Mouse (Mus musculus) erythroblast, embryonic 14.5 days (primary cell): ENCODE measurements around the gene Rpgrip1. TPM values are rescaled to one million over a fixed set of nuclear protein-coding genes. Genes with fewer than 3 reads are reported as not detected.

Experiments
- H3K27me3 ChIP-seq: 2 replicates; pipeline ENCODE4 v1.6.1; 2012; ENCODE audit warnings: inconsistent platforms; ENCODE audit not compliant: control insufficient read depth
- H3K36me3 ChIP-seq: 2 replicates; pipeline ENCODE4 v1.6.1; 2012; ENCODE audit warnings: mild to moderate bottlenecking, inconsistent platforms; ENCODE audit not compliant: control insufficient read depth
- H3K4me1 ChIP-seq: 2 replicates; pipeline ENCODE4 v1.6.1; 2012; ENCODE audit warnings: inconsistent platforms; ENCODE audit not compliant: control insufficient read depth
- H3K4me3 ChIP-seq: replicated peaks from 2 replicates; pipeline ENCODE3; 2012; ENCODE audit warnings: moderate library complexity, mild to moderate bottlenecking, inconsistent platforms
- H3K9me3 ChIP-seq: 2 replicates; pipeline ENCODE4 v1.6.1; 2012; ENCODE audit warnings: low read length, inconsistent platforms, mixed read lengths; ENCODE audit not compliant: control insufficient read depth
- GATA1 ChIP-seq: IDR thresholded peaks from 2 replicates; pipeline ENCODE4 v1.6.1; 2012; ENCODE audit warnings: low read length, inconsistent platforms, mixed read lengths
- TAL1 ChIP-seq: IDR thresholded peaks from 3 replicates; pipeline ENCODE4 v1.6.1; 2012; ENCODE audit warnings: low read length, inconsistent platforms, mixed read lengths
- polyA plus RNA-seq: library from polyadenylated mRNA; stranded (reverse); fragments of >175 nt; gene quantifications from 2 replicates; pipeline ENCODE4 v1.2.3, GENCODE M21; 2012

Rpgrip1 gene
- polyA plus RNA-seq, 1 experiment = not detected

DNA sequence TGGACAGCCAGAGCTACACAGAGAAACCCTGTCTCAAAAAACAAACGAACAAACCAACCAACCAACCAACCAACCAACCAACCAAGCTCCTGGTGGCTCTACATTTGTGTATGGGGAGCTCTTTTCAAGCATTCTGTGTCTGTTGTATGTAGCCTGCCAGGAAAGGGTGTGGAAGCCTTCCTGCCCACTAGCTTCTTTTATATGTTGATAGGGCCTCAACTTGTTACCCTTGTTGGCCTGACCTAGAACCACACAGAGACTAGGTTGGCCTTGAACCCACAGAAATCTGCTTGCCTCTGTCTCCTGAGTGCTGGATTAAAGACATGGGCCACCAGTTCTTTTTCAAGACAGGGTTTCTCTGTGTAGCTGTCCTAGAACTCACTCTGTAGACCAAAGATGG, 3.6 kb downstream of the Rpgrip1 start:
- TF ChIP-seq TAL1 = no peak
- TF ChIP-seq GATA1 = no peak
- Histone ChIP-seq H3K36me3 (no peaks in the 10 kb centered on the region), H3K27me3 (peaks cover 11% of the 10 kb centered on the region), H3K9me3 (no peaks in the 10 kb centered on the region; the same call in 1 of the 2 replicates), H3K4me3 (no peak overlapping the region), H3K4me1 (peaks cover 4% of the 10 kb centered on the region)

DNA sequence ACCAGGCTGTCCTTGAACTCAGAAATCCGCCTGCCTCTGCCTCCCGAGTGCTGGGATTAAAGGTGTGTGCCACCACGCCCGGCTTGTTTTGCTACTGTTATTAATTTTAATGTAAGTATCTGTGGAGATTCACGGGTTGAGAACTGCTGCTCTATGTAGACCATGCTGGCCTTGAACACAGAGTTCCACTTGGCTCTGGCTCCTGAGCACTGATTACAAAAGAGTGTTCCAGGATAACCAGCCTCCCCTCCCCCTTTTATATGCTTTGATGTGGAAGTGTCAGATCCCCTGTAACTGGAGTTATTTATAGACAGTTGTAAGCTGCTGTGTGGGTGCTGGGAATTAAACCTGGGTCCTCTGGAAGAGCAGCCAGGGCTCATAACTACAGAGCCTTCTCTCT, 6.7 kb downstream of the Rpgrip1 start:
- no peaks in the 10 kb centered on the region for H3K36me3 ChIP-seq
- H3K27me3 ChIP-seq = peaks cover 41% of the 10 kb centered on the region
- peaks cover 7% of the 10 kb centered on the region for H3K4me1 ChIP-seq
- no peak overlapping the region for H3K4me3 ChIP-seq
- TF ChIP-seq GATA1 (no peak), TAL1 (no peak)
- peaks cover 2% of the 10 kb centered on the region; the same call in 1 of the 2 replicates for H3K9me3 ChIP-seq

DNA sequence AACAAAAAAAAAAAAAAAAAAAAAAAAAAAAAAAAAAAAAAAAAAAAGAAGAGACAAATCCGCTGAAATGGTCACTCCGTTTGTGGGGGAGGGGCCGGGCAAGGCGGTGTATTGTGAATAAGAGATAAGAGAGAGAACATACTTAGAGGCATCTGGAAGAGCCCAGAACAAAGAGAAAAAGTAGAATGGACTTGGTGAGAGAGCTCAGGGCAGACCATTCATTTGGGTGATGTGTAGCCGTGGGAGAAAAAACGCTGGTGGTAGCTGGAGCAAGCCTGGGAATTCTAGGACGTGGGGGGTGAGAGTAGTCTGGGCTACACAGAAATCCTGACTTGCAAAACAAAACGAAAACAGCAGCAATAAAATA, 7.9 kb downstream of the Rpgrip1 start:
- Histone ChIP-seq H3K9me3 (peaks cover 2% of the 10 kb centered on the region; the same call in 1 of the 2 replicates), H3K4me3 (no peak overlapping the region), H3K36me3 (no peaks in the 10 kb centered on the region), H3K27me3 (peaks cover 41% of the 10 kb centered on the region), H3K4me1 (peaks cover 7% of the 10 kb centered on the region)
- TF ChIP-seq GATA1 (no peak), TAL1 (no peak)

DNA sequence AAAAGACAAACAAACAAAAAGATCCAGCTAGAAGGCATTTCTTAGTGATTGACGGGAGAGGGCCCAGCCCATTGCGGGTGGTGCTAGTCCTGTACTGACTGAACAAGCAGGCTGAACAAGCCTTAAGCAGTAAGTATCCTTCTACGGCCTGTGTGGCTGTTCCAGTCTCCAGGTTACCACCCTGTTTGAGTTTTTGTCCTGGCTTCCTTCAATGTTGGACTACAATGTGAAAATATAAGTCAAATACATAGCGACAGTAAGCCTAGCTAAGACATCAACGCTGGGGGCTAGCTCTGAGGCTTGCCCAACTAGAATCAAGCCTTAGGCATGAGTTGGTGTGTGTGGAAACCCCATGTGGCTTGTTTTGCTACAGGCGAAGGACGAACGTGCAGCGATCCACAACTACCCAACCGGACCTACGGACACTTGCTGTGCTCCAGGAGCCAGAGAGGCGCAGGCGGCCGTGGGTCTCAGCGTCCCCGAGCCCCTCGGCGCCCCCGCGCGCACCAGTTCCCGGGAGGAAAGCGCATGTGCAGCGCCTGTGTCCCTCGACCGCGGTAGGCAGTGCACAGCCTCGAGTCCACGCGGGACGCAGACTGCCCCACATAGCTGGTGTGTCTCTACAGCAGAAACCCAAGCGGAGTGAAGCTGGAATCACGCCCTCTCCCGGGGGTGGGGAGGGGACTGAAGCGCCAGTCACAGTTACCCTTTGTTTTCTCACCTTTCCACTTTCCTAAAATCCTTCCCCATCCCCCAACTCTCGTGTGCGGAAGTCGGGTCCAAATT, 8.5 kb downstream of the Rpgrip1 start:
- Histone ChIP-seq H3K9me3 (peaks cover 2% of the 10 kb centered on the region; the same call in 1 of the 2 replicates), H3K27me3 (peaks cover 41% of the 10 kb centered on the region), H3K4me1 (peaks cover 7% of the 10 kb centered on the region), H3K36me3 (no peaks in the 10 kb centered on the region), H3K4me3 (peak overlapping the region; percentile 54)
- TF ChIP-seq GATA1 (no peak), TAL1 (no peak)

DNA sequence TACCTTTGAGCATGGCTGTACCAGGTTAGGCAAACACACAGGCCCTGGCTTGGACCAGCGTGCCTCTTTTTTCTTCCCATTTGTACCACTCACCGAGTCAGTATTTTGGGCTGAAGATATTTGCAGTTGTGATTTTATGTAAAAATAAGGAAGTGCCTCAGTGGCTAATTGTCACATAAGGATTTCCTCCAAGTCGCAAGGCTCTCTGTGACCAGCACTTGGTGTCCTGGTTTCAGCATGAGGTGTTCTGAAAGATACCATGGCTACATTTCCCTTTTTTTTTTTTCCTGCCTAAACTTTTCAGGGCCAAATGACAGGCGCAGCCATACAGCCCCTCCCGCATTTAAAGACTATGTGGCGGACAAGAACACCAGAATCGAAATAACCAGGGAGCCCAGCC, 9.7 kb downstream of the Rpgrip1 start:
- no peaks in the 10 kb centered on the region for H3K36me3 ChIP-seq
- TF ChIP-seq TAL1 (no peak), GATA1 (no peak)
- peaks cover 7% of the 10 kb centered on the region for H3K4me1 ChIP-seq
- no peak overlapping the region for H3K4me3 ChIP-seq
- peaks cover 41% of the 10 kb centered on the region for H3K27me3 ChIP-seq
- peaks cover 2% of the 10 kb centered on the region; the same call in 1 of the 2 replicates for H3K9me3 ChIP-seq

DNA sequence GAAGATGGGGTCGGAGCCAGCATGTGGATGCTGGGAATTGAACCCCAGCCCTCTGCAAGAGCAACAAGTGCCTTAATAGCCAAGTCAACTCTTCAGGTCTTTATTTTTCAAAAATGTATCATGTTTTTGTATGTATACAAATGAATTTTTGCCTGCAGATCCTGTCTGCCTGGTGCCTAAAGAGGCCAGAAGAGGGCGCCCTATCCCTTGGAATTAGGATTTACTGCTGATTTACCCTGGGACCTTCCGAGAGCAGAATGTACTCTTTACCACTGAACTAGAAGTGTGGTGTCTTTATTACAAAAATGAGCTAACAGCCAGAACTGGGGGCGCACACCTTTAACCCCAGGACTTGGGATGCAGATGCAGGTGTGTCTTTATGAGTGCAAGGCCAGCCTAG, 13.4 kb downstream of the Rpgrip1 start:
- TF ChIP-seq TAL1 (no peak), GATA1 (no peak)
- Histone ChIP-seq H3K36me3 (no peaks in the 10 kb centered on the region), H3K4me1 (peaks cover 5% of the 10 kb centered on the region), H3K9me3 (peaks cover 2% of the 10 kb centered on the region; the same call in 1 of the 2 replicates), H3K4me3 (no peak overlapping the region), H3K27me3 (peaks cover 32% of the 10 kb centered on the region)

DNA sequence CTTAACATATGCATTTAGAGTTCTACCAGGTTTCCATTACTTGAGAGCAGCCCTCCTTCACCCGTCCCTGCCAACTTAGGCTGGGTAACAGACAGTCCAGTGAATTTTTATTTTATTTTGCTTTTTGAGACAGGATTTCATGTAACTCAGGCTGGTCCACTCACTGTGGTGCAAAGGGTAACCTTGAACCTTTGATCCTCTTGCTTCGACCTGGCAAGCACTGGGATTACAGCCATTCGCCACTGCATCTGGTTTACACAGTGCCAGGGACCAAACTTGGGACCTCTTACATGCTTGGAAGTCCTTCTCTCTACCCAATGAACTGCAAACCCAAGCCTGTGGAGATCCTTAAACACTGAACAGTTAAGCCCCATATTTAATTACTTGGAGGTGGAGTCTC, 14.1 kb downstream of the Rpgrip1 start:
- no peak for TF ChIP-seq GATA1
- TF ChIP-seq TAL1 = no peak
- no peaks in the 10 kb centered on the region for H3K9me3 ChIP-seq
- H3K4me3 ChIP-seq = no peak overlapping the region
- H3K36me3 ChIP-seq = no peaks in the 10 kb centered on the region
- peaks cover 25% of the 10 kb centered on the region for H3K27me3 ChIP-seq
- H3K4me1 ChIP-seq = no peaks in the 10 kb centered on the region

DNA sequence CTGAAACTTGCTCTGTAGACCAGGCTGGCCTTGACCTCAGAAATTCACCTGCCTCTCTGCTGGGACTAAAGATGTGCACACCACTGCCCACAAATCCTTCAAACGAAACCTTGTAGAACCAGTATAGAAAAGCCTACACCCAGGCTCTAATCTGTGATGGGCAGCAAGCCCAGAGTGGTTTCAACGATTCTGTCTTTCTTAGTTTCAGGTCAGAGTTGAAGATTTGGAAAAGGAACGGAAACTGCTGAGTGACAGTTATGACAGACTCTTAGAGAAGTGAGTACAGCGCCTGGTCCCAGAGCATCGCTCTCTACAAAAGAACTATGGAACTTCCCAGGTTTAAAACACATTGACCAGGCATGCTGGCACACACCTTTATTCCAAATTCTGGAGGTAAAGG, 23.1 kb downstream of the Rpgrip1 start:
- Histone ChIP-seq H3K4me3 (no peak overlapping the region), H3K4me1 (no peaks in the 10 kb centered on the region), H3K27me3 (no peaks in the 10 kb centered on the region), H3K36me3 (no peaks in the 10 kb centered on the region), H3K9me3 (peaks cover 5% of the 10 kb centered on the region)
- TF ChIP-seq TAL1 = no peak

DNA sequence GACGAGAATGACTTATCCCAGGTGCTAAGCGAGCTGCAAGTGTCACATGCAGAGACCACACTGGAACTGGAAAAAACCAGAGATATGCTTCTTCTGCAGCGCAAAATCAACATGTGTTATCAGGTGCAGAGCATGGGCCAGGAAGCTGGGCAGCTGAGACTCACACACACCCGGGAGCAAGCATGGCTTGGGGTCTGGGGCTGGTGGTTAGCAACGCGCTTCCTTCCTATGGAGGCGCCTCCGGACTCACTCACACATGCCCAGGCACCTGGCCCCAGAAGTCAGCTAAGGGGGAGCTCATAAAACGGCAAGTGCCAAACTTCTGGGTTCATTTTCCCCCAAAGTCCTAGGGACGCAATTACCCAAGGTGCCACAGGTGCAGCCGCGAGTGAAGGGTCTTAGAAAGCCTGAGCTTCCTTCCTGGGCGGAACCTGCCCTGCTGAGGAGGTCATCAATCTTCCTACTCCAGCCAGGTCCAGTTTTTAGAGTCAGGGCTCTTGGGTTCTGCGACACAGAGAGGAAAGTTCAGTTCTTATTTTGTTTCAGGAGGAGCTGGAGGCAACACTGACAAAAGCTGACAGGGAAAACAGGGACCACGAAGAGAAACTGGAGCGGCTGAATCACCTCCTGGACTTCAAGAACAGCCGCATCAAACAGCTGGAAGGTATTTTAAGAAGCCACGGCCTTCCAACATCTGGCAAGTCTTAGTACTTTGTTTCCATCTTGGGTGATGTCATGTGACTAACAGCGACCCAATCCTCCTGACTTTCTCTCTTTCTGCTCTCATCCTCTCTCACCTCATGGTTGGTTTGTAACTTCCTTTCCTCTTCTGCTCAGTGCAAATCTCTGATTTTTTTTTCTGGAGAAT, 30.3 kb downstream of the Rpgrip1 start:
- TF ChIP-seq GATA1 = no peak
- no peak for TF ChIP-seq TAL1
- Histone ChIP-seq H3K4me3 (no peak overlapping the region), H3K27me3 (peaks cover 7% of the 10 kb centered on the region), H3K36me3 (no peaks in the 10 kb centered on the region), H3K9me3 (no peaks in the 10 kb centered on the region), H3K4me1 (no peaks in the 10 kb centered on the region)
